Mouse (Mus musculus) gastrocnemius, postnatal 25 days (tissue): ENCODE results near the gene Cldn9. TPM values are rescaled to one million over a fixed set of nuclear protein-coding genes. Genes with fewer than 3 reads are reported as not detected.

Experiments used
- DNase-seq: peaks from one replicate; pipeline ENCODE4 v3.0.0; 2022
- total RNA-seq, 2 experiments: library from RNA; stranded (reverse); gene quantifications; 1 replicate in 1 of 2; 2 replicates in 1 of 2; pipeline ENCODE4 v1.2.3; 2021

The Cldn9 gene
- total RNA-seq, 2 experiments from 2014 or later: 0.19 TPM; not detected in 1

- DNase-seq: no peak
Observed at GRCm38 (mm10) chr17:23651363-23651762, 32.5 kb downstream of the Cldn9 start.

GRCm38 (mm10) chr17:23645894-23646293, 37.9 kb downstream of the Cldn9 start:
- DNase-seq: no peak

GRCm38 (mm10) chr17:23644613-23645495, 39.0 kb downstream of the Cldn9 start, which contains the start of gene Mmp25:
Mmp25 (minus strand) TSS chr17:23645277.
- no peak for DNase-seq

Other genes starting within 250 kb of the Cldn9 start
- gene Vmn2r117, start 204.3 kb downstream of the Cldn9 start, total RNA-seq: not detected
- gene Zfp213, start 119.8 kb downstream of the Cldn9 start, total RNA-seq: 1 to 10 TPM; 1.9 to 2.4 TPM
- 1 to 10 TPM; 2.0 to 2.1 TPM for gene Zfp13, start 84.5 kb downstream of the Cldn9 start, total RNA-seq
- gene Zscan10, start 83.2 kb downstream of the Cldn9 start, total RNA-seq: not detected
- not detected for gene Mmp25, start 38.7 kb downstream of the Cldn9 start, total RNA-seq
- gene Bicdl2, start 23.5 kb downstream of the Cldn9 start, total RNA-seq: not detected
- gene Hcfc1r1, start 10.4 kb downstream of the Cldn9 start, total RNA-seq: 100 to 1,000 TPM; 123 to 156 TPM
- 10 to 100 TPM in 1 of 2 experiments, 1 to 10 TPM in 1; 9.3 to 10.8 TPM for gene Thoc6, start 10.1 kb downstream of the Cldn9 start, total RNA-seq
- gene Tnfrsf12a, start 6.6 kb downstream of the Cldn9 start, total RNA-seq: 10 to 100 TPM; 46.1 to 61.5 TPM
- gene Cldn6, start 4.8 kb downstream of the Cldn9 start, total RNA-seq: not detected
- not detected for gene 1520401A03Rik, start 38.8 kb upstream of the Cldn9 start, total RNA-seq
- under 1 TPM; 0.67 to 0.83 TPM for gene Pkmyt1, start 42.3 kb upstream of the Cldn9 start, total RNA-seq
- gene Paqr4, start 56.8 kb upstream of the Cldn9 start, total RNA-seq: 1 to 10 TPM; 4.4 to 5.2 TPM
- not detected for gene Kremen2, start 61.8 kb upstream of the Cldn9 start, total RNA-seq
- 10 to 100 TPM; 33.5 to 34.0 TPM for gene Flywch1, start 87.6 kb upstream of the Cldn9 start, total RNA-seq
- gene Flywch2, start 102.1 kb upstream of the Cldn9 start, total RNA-seq: under 1 TPM; 0.56 to 0.83 TPM
- 100 to 1,000 TPM; 157 to 160 TPM for gene Srrm2, start 106.5 kb upstream of the Cldn9 start, total RNA-seq
- gene Elob, start 145.1 kb upstream of the Cldn9 start, total RNA-seq: 100 to 1,000 TPM; 237 to 267 TPM
- not detected for gene Prss33, start 152.0 kb upstream of the Cldn9 start, total RNA-seq
- not detected for gene Prss32, start 159.8 kb upstream of the Cldn9 start, total RNA-seq
- gene Prss41, start 160.1 kb upstream of the Cldn9 start, total RNA-seq: not detected
- not detected for gene Prss21, start 184.0 kb upstream of the Cldn9 start, total RNA-seq
- not detected for gene Dcpp1, start 196.8 kb upstream of the Cldn9 start, total RNA-seq
- gene Dcpp2, start 196.9 kb upstream of the Cldn9 start, total RNA-seq: not detected
- gene Dcpp3, start 233.4 kb upstream of the Cldn9 start, total RNA-seq: not detected